Mouse (Mus musculus): ENCODE measurements around the gene Prelp. TPM values are rescaled to one million over a fixed set of nuclear protein-coding genes. Genes with fewer than 3 reads are reported as not detected.

The Prelp gene
- total RNA-seq (2012; rRNA removed), result not detected in 2 replicates

GRCm38 (mm10) chr1:133921304-133921751 lies at the start of gene Prelp:
Gene Prelp, minus strand, starts transcription at chr1:133921414.
- DNase-seq (ENCODE audit: low read depth, low spot score), result no peak
- TF ChIP-seq CHD2 (IDR thresholded peaks at IDR 0.05; ENCODE audit: low read depth, low read length) (no peak), ZC3H11A (IDR thresholded peaks at IDR 0.05; ENCODE audit: borderline replicate concordance, low read depth, low read length) (no peak)
- no peak within 1 kb of the TSS for H3K9ac ChIP-seq (ENCODE audit: insufficient read depth, low read depth, low read length, poor library complexity, severe bottlenecking)

GRCm38 (mm10) chr1:133969427-133969826 lies 48.2 kb upstream of the Prelp start:
- Histone ChIP-seq H3K4me1 (ENCODE audit: control insufficient read depth in 2 of 2, insufficient read depth in 2 of 2, low read length in 2 of 2, poor library complexity in 1 of 2) (0 out of 4 replicates have a peak, but pooled peaks cover 0 to 2% of the 10 kb centered on the region in 2 experiments), H3K9ac (ENCODE audit: insufficient read depth, low read depth, low read length, poor library complexity, severe bottlenecking) (no peak overlapping the region), H3K9me3 (ENCODE audit: control insufficient read depth, insufficient read depth, low read depth, low read length) (no peaks in the 10 kb centered on the region), H3K27ac (ENCODE audit: insufficient read depth, low read depth, low read length, poor library complexity, severe bottlenecking) (no peak overlapping the region), H3K4me3 (ENCODE audit: insufficient read depth in 1 of 2, low read depth in 1 of 2, low read length in 2 of 2, poor library complexity in 1 of 2, severe bottlenecking in 1 of 2) (no peak overlapping the region), H3K36me3 (ENCODE audit: control insufficient read depth, insufficient read depth, low read length, poor library complexity, severe bottlenecking) (no peaks in the 10 kb centered on the region)
- no peak for DNase-seq (ENCODE audit: low read depth, low spot score)
- TF ChIP-seq HCFC1 (IDR thresholded peaks at IDR 0.05; ENCODE audit: borderline replicate concordance, insufficient read depth, low read length), result no peak
- in situ Hi-C loops (cut with MboI; ENCODE audit: low sequenced_read_pairs in 2 of 2, unreplicated experiment in 2 of 2), result no loop called here

More at GRCm38 (mm10) chr1:133921304-133921751, at the start of gene Prelp:
- in situ Hi-C loops (cut with MboI; ENCODE audit: low sequenced_read_pairs in 2 of 2, unreplicated experiment in 2 of 2), result no loop called here
- Histone ChIP-seq H3K4me1 (ENCODE audit: control insufficient read depth in 2 of 2, insufficient read depth in 2 of 2, low read length in 2 of 2, poor library complexity in 1 of 2) (peaks cover 0 to 2% of the 10 kb centered on the region in 2 experiments; a peak in 1 of 4 replicates), H3K27ac (ENCODE audit: insufficient read depth, low read depth, low read length, poor library complexity, severe bottlenecking) (no peak within 1 kb of the TSS), H3K4me3 (ENCODE audit: insufficient read depth in 1 of 2, low read depth in 1 of 2, low read length in 2 of 2, poor library complexity in 1 of 2, severe bottlenecking in 1 of 2) (no peak within 1 kb of the TSS), H3K9me3 (ENCODE audit: control insufficient read depth, insufficient read depth, low read depth, low read length) (no peaks in the 10 kb centered on the region), H3K36me3 (ENCODE audit: control insufficient read depth, insufficient read depth, low read length, poor library complexity, severe bottlenecking) (no peaks in the 10 kb centered on the region)

GRCm38 (mm10) chr1:133968788-133969325 lies 47.6 kb upstream of the Prelp start:
- Histone ChIP-seq H3K9me3 (ENCODE audit: control insufficient read depth, insufficient read depth, low read depth, low read length) (no peaks in the 10 kb centered on the region), H3K4me1 (ENCODE audit: control insufficient read depth in 2 of 2, insufficient read depth in 2 of 2, low read length in 2 of 2, poor library complexity in 1 of 2) (0 out of 4 replicates have a peak, but pooled peaks cover 0 to 2% of the 10 kb centered on the region in 2 experiments), H3K4me3 (ENCODE audit: insufficient read depth in 1 of 2, low read depth in 1 of 2, low read length in 2 of 2, poor library complexity in 1 of 2, severe bottlenecking in 1 of 2) (no peak overlapping the region), H3K27ac (ENCODE audit: insufficient read depth, low read depth, low read length, poor library complexity, severe bottlenecking) (no peak overlapping the region), H3K36me3 (ENCODE audit: control insufficient read depth, insufficient read depth, low read length, poor library complexity, severe bottlenecking) (no peaks in the 10 kb centered on the region), H3K9ac (ENCODE audit: insufficient read depth, low read depth, low read length, poor library complexity, severe bottlenecking) (no peak overlapping the region)
- DNase-seq (ENCODE audit: low read depth, low spot score), result no peak
- in situ Hi-C loops (cut with MboI; ENCODE audit: low sequenced_read_pairs in 2 of 2, unreplicated experiment in 2 of 2), result no loop called here
- TF ChIP-seq MAFK (IDR thresholded peaks at IDR 0.05; ENCODE audit: insufficient read depth, low read depth, low read length) (no peak), CHD2 (IDR thresholded peaks at IDR 0.05; ENCODE audit: low read depth, low read length) (no peak), ZC3H11A (IDR thresholded peaks at IDR 0.05; ENCODE audit: borderline replicate concordance, low read depth, low read length) (no peak), HCFC1 (IDR thresholded peaks at IDR 0.05; ENCODE audit: borderline replicate concordance, insufficient read depth, low read length) (no peak), ZNF384 (IDR thresholded peaks at IDR 0.05; ENCODE audit: low read depth, low read length) (no peak)

- TF ChIP-seq ZC3H11A (IDR thresholded peaks at IDR 0.05; ENCODE audit: borderline replicate concordance, low read depth, low read length), result no peak
- TF ChIP-seq HCFC1 (IDR thresholded peaks at IDR 0.05; ENCODE audit: borderline replicate concordance, insufficient read depth, low read length), result no peak
- no peak for TF ChIP-seq ZNF384 (IDR thresholded peaks at IDR 0.05; ENCODE audit: low read depth, low read length)
- no peak for TF ChIP-seq MAFK (IDR thresholded peaks at IDR 0.05; ENCODE audit: insufficient read depth, low read depth, low read length)
- TF ChIP-seq CHD2 (IDR thresholded peaks at IDR 0.05; ENCODE audit: low read depth, low read length), result no peak
- no peak overlapping the region for H3K9ac ChIP-seq (ENCODE audit: insufficient read depth, low read depth, low read length, poor library complexity, severe bottlenecking)
- no peak overlapping the region for H3K4me3 ChIP-seq (ENCODE audit: insufficient read depth in 1 of 2, low read depth in 1 of 2, low read length in 2 of 2, poor library complexity in 1 of 2, severe bottlenecking in 1 of 2)
- 0 out of 4 replicates have a peak, but pooled peaks cover 0 to 2% of the 10 kb centered on the region in 2 experiments for H3K4me1 ChIP-seq (ENCODE audit: control insufficient read depth in 2 of 2, insufficient read depth in 2 of 2, low read length in 2 of 2, poor library complexity in 1 of 2)
- H3K9me3 ChIP-seq (ENCODE audit: control insufficient read depth, insufficient read depth, low read depth, low read length), result no peaks in the 10 kb centered on the region
- no peaks in the 10 kb centered on the region for H3K36me3 ChIP-seq (ENCODE audit: control insufficient read depth, insufficient read depth, low read length, poor library complexity, severe bottlenecking)
- in situ Hi-C loops (cut with MboI; ENCODE audit: low sequenced_read_pairs in 2 of 2, unreplicated experiment in 2 of 2), result no loop called here
- no peak overlapping the region for H3K27ac ChIP-seq (ENCODE audit: insufficient read depth, low read depth, low read length, poor library complexity, severe bottlenecking)
- no peak for DNase-seq (ENCODE audit: low read depth, low spot score)
These were observed 46.3 kb upstream of the Prelp start for GRCm38 (mm10) chr1:133967481-133968017.

GRCm38 (mm10) chr1:133966044-133966443 lies 44.8 kb upstream of the Prelp start:
- in situ Hi-C loops (cut with MboI; ENCODE audit: low sequenced_read_pairs in 2 of 2, unreplicated experiment in 2 of 2), result no loop called here
- Histone ChIP-seq H3K9ac (ENCODE audit: insufficient read depth, low read depth, low read length, poor library complexity, severe bottlenecking) (no peak overlapping the region), H3K27ac (ENCODE audit: insufficient read depth, low read depth, low read length, poor library complexity, severe bottlenecking) (no peak overlapping the region), H3K36me3 (ENCODE audit: control insufficient read depth, insufficient read depth, low read length, poor library complexity, severe bottlenecking) (no peaks in the 10 kb centered on the region), H3K4me1 (ENCODE audit: control insufficient read depth in 2 of 2, insufficient read depth in 2 of 2, low read length in 2 of 2, poor library complexity in 1 of 2) (no peaks in the 10 kb centered on the region), H3K4me3 (ENCODE audit: insufficient read depth in 1 of 2, low read depth in 1 of 2, low read length in 2 of 2, poor library complexity in 1 of 2, severe bottlenecking in 1 of 2) (no peak overlapping the region), H3K9me3 (ENCODE audit: control insufficient read depth, insufficient read depth, low read depth, low read length) (no peaks in the 10 kb centered on the region)
- TF ChIP-seq ZNF384 (IDR thresholded peaks at IDR 0.05; ENCODE audit: low read depth, low read length) (no peak), HCFC1 (IDR thresholded peaks at IDR 0.05; ENCODE audit: borderline replicate concordance, insufficient read depth, low read length) (no peak), CHD2 (IDR thresholded peaks at IDR 0.05; ENCODE audit: low read depth, low read length) (no peak), MAFK (IDR thresholded peaks at IDR 0.05; ENCODE audit: insufficient read depth, low read depth, low read length) (no peak), ZC3H11A (IDR thresholded peaks at IDR 0.05; ENCODE audit: borderline replicate concordance, low read depth, low read length) (no peak)
- no peak for DNase-seq (ENCODE audit: low read depth, low spot score)
